Comparison of ENCODE assay signal across 9 mouse cellular contexts in the genomic region with DNA sequence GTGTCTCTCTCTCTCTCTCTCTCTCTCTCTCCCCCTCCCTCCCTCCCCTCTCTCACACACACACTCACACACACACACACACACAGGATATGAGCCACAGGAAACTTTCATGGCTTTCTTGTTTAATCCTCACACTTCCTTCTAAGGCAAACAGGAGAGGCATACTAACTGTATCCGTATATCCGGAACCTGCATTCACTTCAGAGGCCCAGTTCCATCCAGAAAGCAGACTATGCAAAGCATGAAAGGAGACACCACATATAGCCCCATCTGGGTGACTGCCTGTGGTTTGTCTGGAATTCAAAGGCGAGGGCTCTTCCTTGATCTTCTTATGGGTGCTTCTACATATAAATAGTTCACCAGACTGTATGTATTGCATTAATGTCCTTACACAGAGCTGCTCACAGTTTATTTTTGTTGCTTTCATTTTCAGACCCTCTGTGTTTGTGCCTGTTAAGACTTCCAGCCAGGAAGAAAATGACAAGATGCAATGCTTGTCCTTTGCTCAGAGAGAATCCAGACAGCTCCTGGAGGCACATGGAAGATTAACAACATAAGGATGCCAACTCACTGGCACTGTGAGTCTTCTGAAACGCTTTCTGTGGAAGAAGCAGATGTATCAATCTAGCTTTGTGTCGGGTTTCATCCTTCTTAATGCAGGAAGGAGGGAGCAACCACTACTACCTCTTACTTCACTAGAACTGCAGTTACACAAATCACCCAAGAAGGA. TPM values are rescaled to one million over a fixed set of nuclear protein-coding genes. Genes with fewer than 3 reads are reported as not detected.
DNase-seq lines count a peak whose midpoint lies in the region; ATAC-seq lines count a peak whose summit lies in the region.
"Had no signal": no experiment of that assay in that cellular context is flagged by ENCODE, and none has a peak within 500 bp of the region (broad histone marks: within the 10 kb centered on the region; RNA-seq: fewer than 3 reads in every experiment).

No protein-coding gene starts in this region.

- no peaks in the 10 kb centered on the region for H3K9me3 ChIP-seq in kidney, embryonic 14.5 days (ENCODE audit: control insufficient read depth, low read length)
- no peaks in the 10 kb centered on the region for H3K9me3 ChIP-seq in limb, embryonic 12.5 days

- DNase-seq in kidney, postnatal 25 days, result no peak
- DNase-seq in ovary, postnatal 36 days (ENCODE audit: low spot score), result no peak
- no peak for DNase-seq in left cerebral cortex, adult 11 months (ENCODE audit: low spot score)
- DNase-seq in frontal cortex, postnatal 36 days (ENCODE audit: low spot score in 2 of 2), result no peak
- DNase-seq: layer of hippocampus, adult 9-11 months had no signal

- peaks cover 71% of the 10 kb centered on the region for H3K4me1 ChIP-seq in kidney, embryonic 14.5 days (ENCODE audit: control insufficient read depth, insufficient read depth, low read length)
- H3K4me1 ChIP-seq in brown adipose tissue, adult 24 weeks (ENCODE audit: control insufficient read depth, insufficient read depth, insufficient read length, low read length), result peaks cover 68% of the 10 kb centered on the region
- H3K4me1 ChIP-seq in limb, embryonic 12.5 days (replicated peaks), result peaks cover 84% of the 10 kb centered on the region

- H3K27me3 ChIP-seq in kidney, embryonic 14.5 days (ENCODE audit: control insufficient read depth, insufficient read depth, low read length), result no peaks in the 10 kb centered on the region
- H3K27me3 ChIP-seq in limb, embryonic 12.5 days, result no peaks in the 10 kb centered on the region

- no peak overlapping the region for H3K4me3 ChIP-seq in kidney, embryonic 14.5 days (ENCODE audit: low read length)
- no peak overlapping the region for H3K4me3 ChIP-seq in brown adipose tissue, adult 24 weeks (ENCODE audit: insufficient read depth, low read depth, low read length)
- H3K4me3 ChIP-seq in limb, embryonic 12.5 days (replicated peaks), result no peak overlapping the region

- peaks cover 3% of the 10 kb centered on the region; the same call in 1 of the 2 replicates for H3K36me3 ChIP-seq in kidney, embryonic 14.5 days (ENCODE audit: control insufficient read depth, insufficient read depth, low read length)
- peaks cover 28% of the 10 kb centered on the region; the same call in 1 of the 2 replicates for H3K36me3 ChIP-seq in limb, embryonic 12.5 days

- H3K9ac ChIP-seq in kidney, embryonic 14.5 days (ENCODE audit: low read depth, low read length), result no peak overlapping the region
- H3K9ac ChIP-seq in limb, embryonic 12.5 days (replicated peaks), result no peak overlapping the region

- H3K4me2 ChIP-seq in kidney, embryonic 14.5 days (replicated peaks; ENCODE audit: low read depth, low read length), result no peak overlapping the region
- H3K4me2 ChIP-seq in limb, embryonic 12.5 days, result no peak overlapping the region

- 65% methylated on average over 5 of the region's 5 CpGs for WGBS in kidney, embryonic 14.5 days
- 62% methylated on average over 5 of the region's 5 CpGs for WGBS in limb, embryonic 12.5 days

- H3K27ac ChIP-seq in kidney, embryonic 14.5 days (ENCODE audit: low read depth, low read length), result peak overlapping the region; percentile 15; the same call in 1 of the 2 replicates
- peak overlapping the region; percentile 98 for H3K27ac ChIP-seq in brown adipose tissue, adult 24 weeks (replicated peaks; ENCODE audit: low read depth, low read length)
- H3K27ac ChIP-seq in limb, embryonic 12.5 days, result peak overlapping the region; percentile 68

- no peak for ATAC-seq in kidney, embryonic 14.5 days (ENCODE audit: low FRiP score, low TSS enrichment)
- ATAC-seq in CD4-positive, CD25-positive, alpha-beta regulatory T cell, adult 4 months, result peak; percentile 44
- no peak for ATAC-seq in limb, embryonic 12.5 days (ENCODE audit: insufficient number of reproducible peaks, insufficient read depth, low FRiP score, low TSS enrichment, low read depth)

RNA-seq across cellular contexts. Expression of a gene that starts 18.5 kb away (rescaled TPM):
- 176 and 239 TPM in 2 replicates for polyA plus RNA-seq in kidney, embryonic 14.5 days (2014; fragmentation: Nextera tagmentation; extraction: Ambion mirVana)
- 100 to 1,000 TPM in 1 of 2 experiments, 10 to 100 TPM in 1; 82.6 to 106 TPM for polyA plus RNA-seq in CD4-positive, CD25-positive, alpha-beta regulatory T cell, adult 4 months (2017; shearing (Covaris generic))
- polyA plus RNA-seq in brown adipose tissue, adult 24 weeks (2012; ENCODE audit: insufficient read depth, insufficient read length, missing spikeins), result 122 and 135 TPM in 2 replicates
- 269 and 283 TPM in 2 replicates for polyA plus RNA-seq in limb, embryonic 12.5 days (2016; fragmentation: Nextera tagmentation; extraction: Ambion mirVana)

RNA-seq across cellular contexts. Expression of a gene that starts 38.0 kb away (rescaled TPM):
- 458 and 497 TPM in 2 replicates for polyA plus RNA-seq in kidney, embryonic 14.5 days (2014; fragmentation: Nextera tagmentation; extraction: Ambion mirVana)
- polyA plus RNA-seq in CD4-positive, CD25-positive, alpha-beta regulatory T cell, adult 4 months (2017; shearing (Covaris generic)), result 100 to 1,000 TPM; 656 to 763 TPM
- polyA plus RNA-seq in brown adipose tissue, adult 24 weeks (2012; ENCODE audit: insufficient read depth, insufficient read length, missing spikeins), result 165 and 216 TPM in 2 replicates
- polyA plus RNA-seq in limb, embryonic 12.5 days (2016; fragmentation: Nextera tagmentation; extraction: Ambion mirVana), result 438 and 440 TPM in 2 replicates

RNA-seq across cellular contexts. Expression of a gene that starts 38.2 kb away (rescaled TPM):
- polyA plus RNA-seq in kidney, embryonic 14.5 days (2014; fragmentation: Nextera tagmentation; extraction: Ambion mirVana), result 9.8 and 12.6 TPM in 2 replicates
- polyA plus RNA-seq in CD4-positive, CD25-positive, alpha-beta regulatory T cell, adult 4 months (2017; shearing (Covaris generic)), result 100 to 1,000 TPM in 1 of 2 experiments, 10 to 100 TPM in 1; 93.7 to 171 TPM
- polyA plus RNA-seq in brown adipose tissue, adult 24 weeks (2012; ENCODE audit: insufficient read depth, insufficient read length, missing spikeins), result 0.63 and 1.4 TPM in 2 replicates
- polyA plus RNA-seq in limb, embryonic 12.5 days (2016; fragmentation: Nextera tagmentation; extraction: Ambion mirVana), result 10.9 and 11.9 TPM in 2 replicates

Comparison
In these comparisons a context has a peak if more than half of its experiments do, and no peak if none do; other contexts are left out.
1. H3K27ac ChIP-seq: peak in every context shown above with its lines; median percentile 98 in brown adipose tissue, adult 24 weeks; 68 in limb, embryonic 12.5 days; 15 in kidney, embryonic 14.5 days.